Mouse (Mus musculus) E14TG2a.4 (cell line): ENCODE measurements around the gene Timm13.

Source experiments
- CTCF ChIP-seq: conservative IDR thresholded peaks from 2 replicates; pipeline ENCODE4 v1.5.1; 2014; ENCODE audit warnings: low read length
- NANOG ChIP-seq: IDR thresholded peaks from 2 replicates; pipeline ENCODE4 v1.6.1; 2014; ENCODE audit warnings: borderline replicate concordance, low read length, mixed read lengths
- POU5F1 ChIP-seq: IDR thresholded peaks from 2 replicates; pipeline ENCODE4 v1.6.1; 2014; ENCODE audit warnings: low read length, borderline replicate concordance

GRCm38 (mm10) chr10:80928586-80929298 is 28.0 kb upstream of the Timm13 start:
- peak; percentile 58 for TF ChIP-seq CTCF
- no peak for TF ChIP-seq POU5F1
- TF ChIP-seq NANOG = no peak
